Mouse (Mus musculus): ENCODE measurements around the gene Heg1.

GRCm38 (mm10) chr16:33774972-33775371 is 90.8 kb downstream of the Heg1 start:
- TF ChIP-seq CTCF (IDR thresholded peaks at IDR 0.05; ENCODE audit: borderline replicate concordance, extremely low read depth, insufficient read depth, insufficient read length) (no peak), POLR2A (IDR thresholded peaks at IDR 0.05; ENCODE audit: borderline replicate concordance, extremely low read depth, insufficient read depth, insufficient read length, poor library complexity, severe bottlenecking) (no peak)
